Mouse (Mus musculus) ES-E14 (cell line): ENCODE measurements at regions not wholly inside any gene's neighbourhood (a gene's known extent, or its start where the extent isn't known, plus 50 kb on each side); places are given as distances from the start of the nearest gene placed in this dataset.

Source experiments
- DNase-seq: peaks from one replicate; pipeline ENCODE4 v3.0.0-alpha.2; 2013; ENCODE audit warnings: low read depth, low spot score
- H3K27ac ChIP-seq: 2 replicates; pipeline ENCODE4 v1.5.1; 2012; ENCODE audit warnings: low read depth, mild to moderate bottlenecking, low read length, moderate library complexity, mixed read lengths; ENCODE audit not compliant: poor library complexity, insufficient read depth, severe bottlenecking
- H3K36me3 ChIP-seq: 2 replicates; pipeline ENCODE4 v1.6.1; 2012; ENCODE audit warnings: mild to moderate bottlenecking, low read length, moderate library complexity, mixed read lengths; ENCODE audit not compliant: control insufficient read depth, poor library complexity, insufficient read depth, severe bottlenecking
- H3K4me1 ChIP-seq, 2 experiments: fragments of 150-350 bp in 1 of 2; sonication (generic) in 1 of 2; 2 replicates each; pipeline ENCODE4 v1.6.1; 2012; ENCODE audit warnings: low read length in 2 of 2, mild to moderate bottlenecking in 1 of 2, mixed read lengths in 1 of 2; ENCODE audit not compliant: control insufficient read depth in 2 of 2, insufficient read depth in 2 of 2, poor library complexity in 1 of 2
- H3K4me3 ChIP-seq, 2 experiments: fragments of 150-350 bp in 1 of 2; sonication (generic) in 1 of 2; 2 replicates each; pipeline ENCODE4 v1.5.1; 2012; ENCODE audit warnings: low read length in 2 of 2, low read depth in 1 of 2, mild to moderate bottlenecking in 1 of 2, mixed read lengths in 1 of 2; ENCODE audit not compliant: insufficient read depth in 1 of 2, poor library complexity in 1 of 2, severe bottlenecking in 1 of 2
- H3K9ac ChIP-seq: 2 replicates; pipeline ENCODE4 v1.6.1; 2012; ENCODE audit warnings: low read depth, mild to moderate bottlenecking, low read length, mixed read lengths; ENCODE audit not compliant: poor library complexity, insufficient read depth, severe bottlenecking
- H3K9me3 ChIP-seq: fragments of 150-350 bp; sonication (generic); 2 replicates; pipeline ENCODE4 v1.6.1; 2012; ENCODE audit warnings: low read depth, mild to moderate bottlenecking, low read length; ENCODE audit not compliant: control insufficient read depth, insufficient read depth
- CHD2 ChIP-seq: IDR thresholded peaks from 2 replicates; pipeline ENCODE4 v1.6.1; 2014; ENCODE audit warnings: mild to moderate bottlenecking, low read depth, low read length, inconsistent platforms
- HCFC1 ChIP-seq: IDR thresholded peaks from 2 replicates; pipeline ENCODE4 v1.6.1; 2012; ENCODE audit warnings: low read length, inconsistent platforms, borderline replicate concordance; ENCODE audit not compliant: insufficient read depth
- MAFK ChIP-seq: IDR thresholded peaks from 2 replicates; pipeline ENCODE4 v1.6.1; 2014; ENCODE audit warnings: mild to moderate bottlenecking, low read depth, low read length, inconsistent platforms; ENCODE audit not compliant: insufficient read depth
- ZC3H11A ChIP-seq: IDR thresholded peaks from 2 replicates; pipeline ENCODE4 v1.6.1; 2012; ENCODE audit warnings: low read depth, mild to moderate bottlenecking, inconsistent platforms, low read length, borderline replicate concordance
- ZNF384 ChIP-seq: IDR thresholded peaks from 2 replicates; pipeline ENCODE4 v1.6.1; 2012; ENCODE audit warnings: low read depth, low read length, inconsistent platforms
- in situ Hi-C, 2 experiments: fragments of 600-800 bp; cut with MboI; formaldehyde crosslinking; loops; one replicate each; pipeline ENCODE4 v1.15.1; 2025; ENCODE audit warnings: low sequenced_read_pairs in 2 of 2, inconsistent platforms in 1 of 2; ENCODE audit not compliant: unreplicated experiment in 2 of 2

DNA sequence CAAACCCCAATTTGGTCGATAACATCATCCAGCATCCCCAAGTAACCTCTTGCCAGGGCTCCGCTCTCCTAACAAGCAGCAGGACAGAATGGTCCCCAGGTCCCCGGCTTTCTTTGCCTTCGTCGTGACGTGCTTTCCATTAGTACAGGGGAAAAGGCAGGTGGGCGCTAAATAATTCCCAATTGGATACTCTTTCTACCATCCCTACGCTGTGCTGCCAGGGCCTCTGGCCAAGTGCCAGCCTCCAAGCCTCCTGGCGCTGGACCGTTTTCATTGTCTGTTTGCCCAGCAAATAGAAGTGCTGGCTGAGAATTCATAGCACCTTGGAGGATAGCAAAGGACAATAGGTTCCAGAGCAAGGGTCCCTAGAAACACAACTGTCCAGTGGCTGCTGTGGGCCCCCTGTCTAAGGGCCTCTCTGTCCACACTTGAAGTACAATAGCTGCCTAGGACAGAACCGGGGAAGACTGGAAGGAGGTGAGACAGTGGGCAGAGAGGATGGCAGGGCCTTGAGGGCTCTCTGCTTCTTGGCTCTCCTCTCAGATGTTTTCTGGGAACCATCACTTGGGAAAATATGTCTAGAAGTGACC, 298.9 kb downstream of the Bcor start:
- H3K4me1 ChIP-seq, result peaks cover 0 to 6% of the 10 kb centered on the region in 2 experiments; a peak in 1 of 4 replicates
- TF ChIP-seq ZNF384 (no peak), ZC3H11A (no peak), MAFK (no peak), HCFC1 (no peak), CHD2 (no peak)
- no peak overlapping the region for H3K27ac ChIP-seq
- H3K9ac ChIP-seq, result no peak overlapping the region
- no peak overlapping the region for H3K4me3 ChIP-seq
- H3K9me3 ChIP-seq, result no peaks in the 10 kb centered on the region
- no peak for DNase-seq
- H3K36me3 ChIP-seq, result no peaks in the 10 kb centered on the region
- in situ Hi-C loops, result no loop called here

- no peaks in the 10 kb centered on the region for H3K36me3 ChIP-seq
- TF ChIP-seq ZNF384 (no peak), CHD2 (no peak), HCFC1 (no peak), ZC3H11A (no peak), MAFK (no peak)
- no peaks in the 10 kb centered on the region for H3K9me3 ChIP-seq
- no peak overlapping the region for H3K9ac ChIP-seq
- no peak overlapping the region for H3K4me3 ChIP-seq
- H3K4me1 ChIP-seq, result peaks cover 0 to 6% of the 10 kb centered on the region in 2 experiments; a peak in 1 of 4 replicates
- in situ Hi-C loops, result no loop called here
- no peak overlapping the region for H3K27ac ChIP-seq
- no peak for DNase-seq
Observed at GRCm38 (mm10) chrX:11861892-11862291, 298.3 kb downstream of the Bcor start.

DNA sequence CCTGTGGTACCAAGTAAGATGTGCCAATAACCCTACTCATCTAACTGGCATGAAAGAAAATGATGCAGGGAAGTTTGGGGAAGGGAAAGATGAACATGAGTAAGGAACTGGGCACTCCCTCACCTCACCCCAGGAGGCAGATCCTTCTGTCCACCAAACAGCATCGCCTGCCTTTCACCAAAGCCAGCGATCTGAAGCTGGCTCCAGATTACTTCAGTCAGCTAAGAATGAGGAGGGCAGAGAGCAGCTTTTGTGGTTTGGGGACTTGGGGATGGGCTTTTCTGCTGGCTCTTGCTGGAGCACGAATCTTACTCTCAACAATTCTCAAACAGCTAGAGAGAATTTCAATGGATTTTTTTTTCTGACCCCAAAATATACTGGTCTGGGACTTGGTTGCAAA, 297.0 kb downstream of the Bcor start:
- no peak for TF ChIP-seq HCFC1
- TF ChIP-seq ZC3H11A, result no peak
- TF ChIP-seq ZNF384, result no peak
- TF ChIP-seq CHD2, result no peak
- TF ChIP-seq MAFK, result no peak
- DNase-seq, result no peak
- H3K9me3 ChIP-seq, result no peaks in the 10 kb centered on the region
- no peak overlapping the region for H3K27ac ChIP-seq
- no peak overlapping the region for H3K9ac ChIP-seq
- peaks cover 0 to 6% of the 10 kb centered on the region in 2 experiments; a peak in 1 of 4 replicates for H3K4me1 ChIP-seq
- no peak overlapping the region for H3K4me3 ChIP-seq
- in situ Hi-C loops, result no loop called here
- no peaks in the 10 kb centered on the region for H3K36me3 ChIP-seq

DNA sequence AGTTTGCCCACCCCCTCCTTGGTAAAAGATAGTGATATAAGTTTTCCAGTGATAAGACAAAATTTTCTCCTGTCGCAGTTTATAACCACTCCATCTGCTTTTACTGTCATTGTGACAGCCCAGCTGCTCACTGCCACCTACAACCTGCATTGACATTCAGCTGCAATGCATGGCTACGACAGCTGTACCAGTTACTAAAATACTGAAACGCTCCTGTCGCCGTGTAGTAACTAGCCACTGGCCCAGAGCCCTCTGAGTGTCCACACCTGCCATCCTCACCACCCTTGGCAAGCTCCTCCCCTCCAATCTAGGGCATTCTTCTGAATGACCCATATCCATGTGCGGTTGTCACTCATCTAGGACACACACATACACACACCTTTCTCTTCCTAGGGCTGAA, 286.2 kb downstream of the Bcor start:
- no peaks in the 10 kb centered on the region for H3K4me1 ChIP-seq
- no peak for DNase-seq
- in situ Hi-C loops, result no loop called here

GRCm38 (mm10) chrX:11876636-11877035, 283.5 kb downstream of the Bcor start:
- H3K36me3 ChIP-seq, result no peaks in the 10 kb centered on the region
- TF ChIP-seq ZC3H11A, result no peak
- in situ Hi-C loops, result no loop called here

More for the DNA sequence above, 286.2 kb downstream of the Bcor start:
- Histone ChIP-seq H3K36me3 (no peaks in the 10 kb centered on the region), H3K27ac (no peak overlapping the region), H3K9ac (no peak overlapping the region), H3K9me3 (no peaks in the 10 kb centered on the region), H3K4me3 (no peak overlapping the region)
- TF ChIP-seq HCFC1 (no peak), CHD2 (no peak), MAFK (no peak), ZNF384 (no peak), ZC3H11A (no peak)

More at GRCm38 (mm10) chrX:11876636-11877035, 283.5 kb downstream of the Bcor start:
- no peak overlapping the region for H3K4me3 ChIP-seq
- H3K9me3 ChIP-seq, result no peaks in the 10 kb centered on the region
- no peaks in the 10 kb centered on the region for H3K4me1 ChIP-seq
- no peak overlapping the region for H3K27ac ChIP-seq
- DNase-seq, result no peak
- no peak overlapping the region for H3K9ac ChIP-seq
